Mouse (Mus musculus) CH12.LX (cell line): Measurements from ENCODE around the gene Farp1. TPM values are rescaled to one million over a fixed set of nuclear protein-coding genes. Genes with fewer than 3 reads are reported as not detected.

Source experiments
- DNase-seq: peaks from one replicate; pipeline ENCODE4 v3.0.0-alpha.2; 2013; ENCODE audit errors: extremely low read depth
- H3K27ac ChIP-seq: 2 replicates; pipeline ENCODE4 v1.5.1; 2012; ENCODE audit warnings: low read depth, mild to moderate bottlenecking, control low read depth, moderate library complexity; ENCODE audit not compliant: insufficient read depth
- H3K27me3 ChIP-seq: replicated peaks from 2 replicates; pipeline ENCODE3; 2012; ENCODE audit warnings: inconsistent platforms
- H3K36me3 ChIP-seq, 2 experiments: replicated peaks in 1 of 2; 2 replicates each; pipeline versions ENCODE3 to v1.6.1; 2012; ENCODE audit warnings: inconsistent platforms in 1 of 2, low read length in 1 of 2, mild to moderate bottlenecking in 1 of 2, mixed read lengths in 1 of 2, moderate library complexity in 1 of 2; ENCODE audit not compliant: control insufficient read depth in 1 of 2, insufficient read depth in 1 of 2
- H3K4me1 ChIP-seq, 2 experiments: 2 replicates each; pipeline ENCODE4 v1.6.1; 2012; ENCODE audit warnings: inconsistent platforms in 1 of 2, moderate library complexity in 1 of 2; ENCODE audit not compliant: insufficient read depth in 2 of 2, control insufficient read depth in 1 of 2
- H3K4me2 ChIP-seq: 2 replicates; pipeline ENCODE4 v1.6.1; 2012; ENCODE audit warnings: low read depth, mild to moderate bottlenecking, control low read depth; ENCODE audit not compliant: poor library complexity, insufficient read depth, severe bottlenecking
- H3K4me3 ChIP-seq, 3 experiments: fragments of 150-350 bp in 1 of 3; sonication (generic) in 1 of 3; replicated peaks in 1 of 3; 2 replicates each; pipeline versions ENCODE3 to v1.5.1; 2011 to 2012; ENCODE audit warnings: low read depth in 2 of 3, low read length in 2 of 3, mild to moderate bottlenecking in 2 of 3, moderate library complexity in 2 of 3, control low read depth in 1 of 3, improper control_type of control experiment in 1 of 3, inconsistent platforms in 1 of 3, mixed read lengths in 1 of 3; ENCODE audit not compliant: poor library complexity in 1 of 3
- H3K79me2 ChIP-seq: replicated peaks from 2 replicates; pipeline ENCODE4 v1.6.1; 2012; ENCODE audit warnings: mild to moderate bottlenecking, moderate library complexity; ENCODE audit not compliant: control insufficient read depth, poor library complexity, insufficient read depth, severe bottlenecking; ENCODE audit errors: extremely low read depth
- H3K9ac ChIP-seq: 2 replicates; pipeline ENCODE4 v1.6.1; 2012; ENCODE audit warnings: low read depth, mild to moderate bottlenecking, control low read depth, moderate library complexity; ENCODE audit not compliant: insufficient read depth
- H3K9me3 ChIP-seq: replicated peaks from 2 replicates; pipeline ENCODE3; 2012; ENCODE audit warnings: low read length, inconsistent platforms, mixed read lengths
- CHD1 ChIP-seq: IDR thresholded peaks from 2 replicates; pipeline ENCODE4 v1.6.1; 2012; ENCODE audit warnings: low read depth, low read length, improper control_type of control experiment, inconsistent platforms
- CHD2 ChIP-seq: IDR thresholded peaks from 2 replicates; pipeline ENCODE4 v1.6.1; 2011; ENCODE audit warnings: low read length, improper control_type of control experiment
- E2F4 ChIP-seq: IDR thresholded peaks from 2 replicates; pipeline ENCODE4 v1.6.1; 2011; ENCODE audit warnings: low read depth, low read length, improper control_type of control experiment; ENCODE audit not compliant: insufficient replicate concordance
- ELF1 ChIP-seq: IDR thresholded peaks from 2 replicates; pipeline ENCODE4 v1.6.1; 2014; ENCODE audit warnings: low read depth, mild to moderate bottlenecking, inconsistent platforms, low read length, improper control_type of control experiment
- ETS1 ChIP-seq: conservative IDR thresholded peaks from 2 replicates; pipeline ENCODE4 v1.6.1; 2012; ENCODE audit warnings: low read depth, mild to moderate bottlenecking, inconsistent platforms, low read length, improper control_type of control experiment, moderate library complexity
- GABPA ChIP-seq: IDR thresholded peaks from 2 replicates; pipeline ENCODE4 v1.6.1; 2012; ENCODE audit warnings: low read depth, low read length, improper control_type of control experiment, inconsistent platforms; ENCODE audit not compliant: insufficient replicate concordance
- HCFC1 ChIP-seq: IDR thresholded peaks from 2 replicates; pipeline ENCODE4 v1.6.1; 2012; ENCODE audit warnings: low read depth, mild to moderate bottlenecking, inconsistent platforms, low read length, improper control_type of control experiment
- MAFK ChIP-seq: IDR thresholded peaks from 2 replicates; pipeline ENCODE4 v1.6.1; 2011; ENCODE audit warnings: low read length, improper control_type of control experiment; ENCODE audit not compliant: insufficient replicate concordance
- MAZ ChIP-seq: IDR thresholded peaks from 2 replicates; pipeline ENCODE4 v1.6.1; 2012; ENCODE audit warnings: low read depth, mild to moderate bottlenecking, inconsistent platforms, low read length, improper control_type of control experiment, moderate library complexity
- MXI1 ChIP-seq: IDR thresholded peaks from 2 replicates; pipeline ENCODE4 v1.6.1; 2011; ENCODE audit warnings: mild to moderate bottlenecking, low read depth, low read length, improper control_type of control experiment
- NELFE ChIP-seq: IDR thresholded peaks from 2 replicates; pipeline ENCODE4 v1.6.1; 2011; ENCODE audit warnings: low read depth, low read length, improper control_type of control experiment
- NRF1 ChIP-seq: IDR thresholded peaks from 2 replicates; pipeline ENCODE4 v1.6.1; 2014; ENCODE audit warnings: low read depth, mild to moderate bottlenecking, inconsistent platforms, low read length, improper control_type of control experiment, moderate library complexity
- PAX5 ChIP-seq: IDR thresholded peaks from 2 replicates; pipeline ENCODE4 v1.6.1; 2012; ENCODE audit warnings: low read length, inconsistent platforms, mixed read lengths
- RAD21 ChIP-seq: IDR thresholded peaks from 2 replicates; pipeline ENCODE4 v1.6.1; 2011; ENCODE audit warnings: low read depth, mild to moderate bottlenecking, low read length, improper control_type of control experiment, moderate library complexity
- RCOR1 ChIP-seq: conservative IDR thresholded peaks from 2 replicates; pipeline ENCODE4 v1.6.1; 2012; ENCODE audit warnings: low read depth, mild to moderate bottlenecking, inconsistent platforms, low read length, improper control_type of control experiment
- SMC3 ChIP-seq: IDR thresholded peaks from 2 replicates; pipeline ENCODE4 v1.6.1; 2011; ENCODE audit warnings: low read depth, low read length, improper control_type of control experiment
- TBP ChIP-seq: conservative IDR thresholded peaks from 2 replicates; pipeline ENCODE4 v1.6.1; 2011; ENCODE audit warnings: low read depth, low read length, improper control_type of control experiment
- TCF12 ChIP-seq: IDR thresholded peaks from 2 replicates; pipeline ENCODE4 v1.6.1; 2014; ENCODE audit warnings: low read depth, mild to moderate bottlenecking, inconsistent platforms, low read length, improper control_type of control experiment
- USF2 ChIP-seq: conservative IDR thresholded peaks from 2 replicates; pipeline ENCODE4 v1.6.1; 2011; ENCODE audit warnings: low read depth, low read length, improper control_type of control experiment
- ZKSCAN1 ChIP-seq: IDR thresholded peaks from 2 replicates; pipeline ENCODE4 v1.6.1; 2012; ENCODE audit warnings: low read depth, inconsistent platforms, low read length, improper control_type of control experiment, borderline replicate concordance
- ZMIZ1 ChIP-seq: IDR thresholded peaks from 2 replicates; pipeline ENCODE4 v1.6.1; 2012; ENCODE audit warnings: low read depth, mild to moderate bottlenecking, inconsistent platforms, low read length, improper control_type of control experiment
- ZNF384 ChIP-seq: IDR thresholded peaks from 2 replicates; pipeline ENCODE4 v1.6.1; 2012; ENCODE audit warnings: low read depth, low read length, improper control_type of control experiment, inconsistent platforms
- dilution Hi-C: fragments of 300-500 bp; cut with MboI; formaldehyde crosslinking; loops from 2 replicates; pipeline ENCODE4 v1.14.3; 2020; ENCODE audit warnings: low sequenced_read_pairs; ENCODE audit not compliant: extremely low pct_unique_long_range_greater_than_20kb, extremely low pct_ligation_motif_present
- in situ Hi-C: fragments of 300-500 bp; cut with MboI; formaldehyde crosslinking; loops from 3 replicates; pipeline ENCODE4 v1.14.3; 2019; ENCODE audit warnings: low sequenced_read_pairs, low pct_ligation_motif_present, low pct_unique_long_range_greater_than_20kb, mixed read lengths
- polyA plus RNA-seq: library from polyadenylated mRNA; unstranded; fragments of >175 nt; gene quantifications from 2 replicates; pipeline ENCODE4 v1.2.1, GENCODE M21; 2012; ENCODE audit warnings: low read depth; ENCODE audit not compliant: insufficient read length
- total RNA-seq, 2 experiments: library from RNA; depleted of rRNA; stranded (reverse); fragments of 300-350 nt in 1 of 2; fragments of >200 nt in 1 of 2; gene quantifications; 2 replicates each; pipeline ENCODE4 v1.2.3; 2012 to 2014

The Farp1 gene
- total and polyA plus RNA-seq, 3 experiments: 2.4 to 10.3 (median 2.5) TPM

DNA sequence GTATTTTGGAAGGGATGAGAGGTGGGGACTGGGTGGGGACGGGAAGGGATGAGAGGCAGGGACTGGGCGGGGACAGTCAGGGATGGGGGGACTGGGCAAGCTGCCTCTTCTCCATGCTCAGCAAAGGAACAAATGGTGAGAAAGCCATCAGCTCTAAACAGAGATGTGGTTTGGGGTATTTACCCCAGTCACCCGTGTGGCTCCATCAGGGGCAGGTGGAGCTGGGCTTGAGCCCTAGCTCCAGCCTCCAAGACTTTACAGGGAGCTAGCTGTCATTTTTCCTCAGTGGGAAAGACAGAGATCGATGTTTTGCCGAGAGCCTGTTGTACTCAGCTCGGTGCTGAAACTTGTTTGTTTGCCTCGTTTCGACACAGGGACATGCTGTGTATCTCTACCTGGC, 148.0 kb downstream of the Farp1 start:
- Histone ChIP-seq H3K4me2 (no peak overlapping the region), H3K9me3 (peaks cover 2% of the 10 kb centered on the region), H3K79me2 (no peaks in the 10 kb centered on the region), H3K36me3 (peaks cover 0 to 11% of the 10 kb centered on the region in 2 experiments), H3K4me1 (peaks cover 0 to 12% of the 10 kb centered on the region in 2 experiments; a peak in 2 of 4 replicates), H3K27me3 (no peaks in the 10 kb centered on the region), H3K9ac (no peak overlapping the region), H3K27ac (no peak overlapping the region), H3K4me3 (no peak overlapping the region)
- in situ Hi-C loops: no loop called here
- TF ChIP-seq ETS1 (no peak), MAFK (no peak), NELFE (no peak), USF2 (no peak), RAD21 (no peak), HCFC1 (no peak), CHD1 (no peak), MXI1 (no peak), RCOR1 (no peak), SMC3 (no peak), ELF1 (no peak)
- no peak for DNase-seq
- dilution Hi-C loops: no loop called here

DNA sequence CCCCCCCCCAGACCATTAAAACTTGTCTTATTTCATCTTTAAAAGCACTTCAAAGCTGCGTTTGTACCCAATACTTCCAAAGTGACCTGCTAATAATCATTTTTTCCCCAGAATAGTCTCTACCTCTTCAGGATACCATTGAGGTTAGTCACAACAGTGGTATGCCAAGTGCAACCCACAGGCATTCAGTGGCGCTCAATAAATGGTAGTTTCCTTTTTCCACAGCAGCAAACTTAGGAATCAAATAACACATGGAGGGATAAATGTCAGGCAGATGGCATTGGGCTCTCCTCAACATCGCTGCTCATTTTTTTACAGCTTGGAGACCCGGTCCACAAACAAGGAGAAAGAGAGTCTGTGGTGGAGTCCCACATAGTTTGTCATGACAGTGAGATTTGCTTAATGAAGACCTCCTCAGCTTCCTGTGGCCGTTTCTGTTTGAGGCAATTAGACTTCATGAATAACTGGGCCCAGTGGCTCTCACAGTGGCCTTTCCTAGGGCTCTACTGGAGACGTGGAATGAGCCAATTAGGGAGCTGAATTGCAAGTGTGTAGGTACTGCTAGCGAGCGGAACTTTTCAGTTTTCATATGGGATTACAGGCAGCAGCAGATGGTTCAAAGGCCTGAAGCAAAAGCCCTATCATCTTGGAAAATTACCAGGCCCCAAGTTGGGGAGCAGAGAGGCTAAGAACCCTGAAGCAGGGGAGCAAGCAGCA, 148.6 kb downstream of the Farp1 start:
- dilution Hi-C loops (no loop called here), in situ Hi-C loops (no loop called here)
- peaks cover 2% of the 10 kb centered on the region for H3K9me3 ChIP-seq
- H3K4me1 ChIP-seq: peaks cover 0 to 10% of the 10 kb centered on the region in 2 experiments; a peak in 2 of 4 replicates
- no peak overlapping the region for H3K9ac ChIP-seq
- peaks cover 0 to 6% of the 10 kb centered on the region in 2 experiments for H3K36me3 ChIP-seq
- H3K4me2 ChIP-seq: no peak overlapping the region
- no peaks in the 10 kb centered on the region for H3K79me2 ChIP-seq
- no peak overlapping the region for H3K27ac ChIP-seq
- DNase-seq: no peak
- TF ChIP-seq TBP: no peak
- no peak for TF ChIP-seq MAZ
- no peak for TF ChIP-seq NRF1
- TF ChIP-seq RAD21: no peak
- TF ChIP-seq ZNF384: no peak
- no peak for TF ChIP-seq CHD2
- TF ChIP-seq PAX5: no peak
- no peak for TF ChIP-seq ZMIZ1
- TF ChIP-seq E2F4: no peak
- TF ChIP-seq TCF12: no peak
- TF ChIP-seq GABPA: no peak
- no peak for TF ChIP-seq ETS1
- TF ChIP-seq ZKSCAN1: no peak
- H3K4me3 ChIP-seq: no peak overlapping the region
- no peaks in the 10 kb centered on the region for H3K27me3 ChIP-seq
